Mouse (Mus musculus): ENCODE measurements around the gene Cldn11. TPM values are rescaled to one million over a fixed set of nuclear protein-coding genes. Genes with fewer than 3 reads are reported as not detected.
"Not testable (repeated sequence)": the region's sequence is repeated elsewhere in the genome, so short reads cannot be mapped to it uniquely, and the experiment has no call there.

Cldn11 gene
- total and polyA plus RNA-seq, 2 experiments from 2014 or later = 71.0 to 80.1 TPM

GRCm38 (mm10) chr3:31123098-31123497 lies 26.6 kb upstream of the Cldn11 start:
- ATAC-seq (no peak), DNase-seq (ENCODE audit: low spot score) (no peak)
- no peaks in the 10 kb centered on the region for H3K4me1 ChIP-seq (ENCODE audit: insufficient read depth, low read length)
- no peaks in the 10 kb centered on the region for H3K27me3 ChIP-seq (ENCODE audit: insufficient read depth, low read length)
- no peaks in the 10 kb centered on the region for H3K9me3 ChIP-seq (ENCODE audit: low read length)
- 91% methylated on average over 4 of the region's 4 CpGs for WGBS
- H3K4me3 ChIP-seq (ENCODE audit: low read length) = no peak overlapping the region
- no peak overlapping the region for H3K9ac ChIP-seq (replicated peaks; ENCODE audit: low read length)
- H3K36me3 ChIP-seq (ENCODE audit: insufficient read depth, low read length) = peaks cover 20% of the 10 kb centered on the region
- no peak for TF ChIP-seq CTCF (IDR thresholded peaks at IDR 0.05; ENCODE audit: low read depth)
- no peak overlapping the region for H3K27ac ChIP-seq
- no peak overlapping the region for H3K4me2 ChIP-seq (ENCODE audit: low read depth, low read length)

DNA sequence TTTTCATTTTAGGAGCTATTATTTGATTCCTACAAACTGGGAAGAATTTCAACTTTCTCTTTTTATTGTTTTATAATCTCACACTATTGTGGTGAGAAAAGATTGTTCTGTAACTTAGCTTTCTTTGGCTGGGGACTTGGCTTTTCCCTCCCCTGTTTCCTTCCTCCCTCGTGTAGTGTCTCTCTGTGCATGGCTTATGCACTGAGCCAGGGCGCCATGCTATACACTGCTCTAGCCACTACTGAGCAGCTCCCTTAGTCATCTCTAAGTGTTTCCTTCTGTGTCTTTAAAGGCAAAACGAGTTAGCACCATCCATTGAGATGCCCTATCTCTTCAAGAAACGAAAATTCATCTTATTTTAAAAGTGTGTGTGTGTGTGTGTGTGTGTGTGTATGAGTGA lies 23.4 kb upstream of the Cldn11 start:
- Histone ChIP-seq H3K4me2 (ENCODE audit: low read depth, low read length) (no peak overlapping the region), H3K36me3 (ENCODE audit: insufficient read depth, low read length) (peaks cover 5% of the 10 kb centered on the region; the same call in 1 of the 2 replicates), H3K4me1 (ENCODE audit: insufficient read depth, low read length) (no peaks in the 10 kb centered on the region), H3K27ac (no peak overlapping the region), H3K4me3 (ENCODE audit: low read length) (no peak overlapping the region), H3K27me3 (ENCODE audit: insufficient read depth, low read length) (no peaks in the 10 kb centered on the region), H3K9ac (replicated peaks; ENCODE audit: low read length) (no peak overlapping the region), H3K9me3 (ENCODE audit: low read length) (no peaks in the 10 kb centered on the region)
- TF ChIP-seq CTCF (IDR thresholded peaks at IDR 0.05; ENCODE audit: low read depth) = no peak
- WGBS = 70% methylated on average over 4 of the region's 4 CpGs
- ATAC-seq = no peak
- no peak for DNase-seq (ENCODE audit: low spot score)

GRCm38 (mm10) chr3:31126848-31127247 lies 22.9 kb upstream of the Cldn11 start:
- 88% methylated on average over 3 of the region's 3 CpGs for WGBS
- H3K4me1 ChIP-seq (ENCODE audit: insufficient read depth, low read length) = no peaks in the 10 kb centered on the region
- DNase-seq (ENCODE audit: low spot score) (no peak), ATAC-seq (no peak)
- peaks cover 5% of the 10 kb centered on the region; the same call in 1 of the 2 replicates for H3K36me3 ChIP-seq (ENCODE audit: insufficient read depth, low read length)
- TF ChIP-seq CTCF (IDR thresholded peaks at IDR 0.05; ENCODE audit: low read depth) = no peak
- no peaks in the 10 kb centered on the region for H3K27me3 ChIP-seq (ENCODE audit: insufficient read depth, low read length)
- H3K4me3 ChIP-seq (ENCODE audit: low read length) = no peak overlapping the region
- no peaks in the 10 kb centered on the region for H3K9me3 ChIP-seq (ENCODE audit: low read length)
- H3K4me2 ChIP-seq (ENCODE audit: low read depth, low read length) = no peak overlapping the region
- no peak overlapping the region for H3K27ac ChIP-seq
- H3K9ac ChIP-seq (replicated peaks; ENCODE audit: low read length) = no peak overlapping the region

DNA sequence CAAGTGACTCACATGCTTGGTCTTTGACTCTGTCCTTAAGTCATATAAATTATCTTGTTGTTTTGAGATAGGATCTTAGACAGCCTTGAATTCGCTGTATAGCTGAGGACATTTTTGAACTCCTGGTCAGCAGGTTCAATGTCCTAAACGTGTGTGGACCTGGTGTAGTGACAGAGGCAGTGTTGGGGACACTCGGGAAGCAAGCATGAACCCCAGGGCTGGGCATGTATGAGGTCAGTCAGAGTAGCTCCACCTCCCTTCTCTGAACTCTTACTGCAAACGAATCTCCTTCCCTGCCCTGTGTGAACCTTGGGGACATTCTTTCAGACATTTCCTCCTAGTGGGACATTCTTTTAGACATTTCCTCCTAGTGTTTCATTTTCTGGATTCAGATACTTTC lies 20.0 kb upstream of the Cldn11 start:
- H3K27me3 ChIP-seq (ENCODE audit: insufficient read depth, low read length) = no peaks in the 10 kb centered on the region
- no peak for TF ChIP-seq CTCF (IDR thresholded peaks at IDR 0.05; ENCODE audit: low read depth)
- no peaks in the 10 kb centered on the region for H3K4me1 ChIP-seq (ENCODE audit: insufficient read depth, low read length)
- no peaks in the 10 kb centered on the region for H3K36me3 ChIP-seq (ENCODE audit: insufficient read depth, low read length)
- no peaks in the 10 kb centered on the region for H3K9me3 ChIP-seq (ENCODE audit: low read length)
- 56% methylated on average over 4 of the region's 4 CpGs for WGBS
- no peak overlapping the region for H3K4me3 ChIP-seq (ENCODE audit: low read length)
- DNase-seq (ENCODE audit: low spot score) (no peak), ATAC-seq (no peak)
- no peak overlapping the region for H3K9ac ChIP-seq (replicated peaks; ENCODE audit: low read length)
- no peak overlapping the region for H3K4me2 ChIP-seq (ENCODE audit: low read depth, low read length)
- H3K27ac ChIP-seq = no peak overlapping the region

DNA sequence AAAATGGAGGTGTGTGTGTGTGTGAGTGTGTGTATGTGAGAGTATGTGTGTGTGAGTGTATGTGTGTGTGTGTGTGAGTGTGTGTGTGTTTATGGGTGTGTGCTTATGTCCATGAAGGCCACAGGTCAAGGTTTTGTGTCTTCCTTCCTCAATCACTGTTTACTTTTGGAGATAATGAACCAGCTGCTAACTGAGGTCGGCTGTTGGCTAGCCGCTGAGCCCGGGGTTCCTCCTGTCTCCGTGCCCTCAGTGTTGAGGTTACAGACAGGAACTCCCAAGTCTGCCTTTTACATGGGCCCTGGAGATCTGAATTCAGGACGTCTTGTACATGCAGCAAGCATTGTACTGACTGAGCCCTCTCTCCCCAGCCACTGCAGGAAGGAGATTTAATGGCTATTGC lies 16.1 kb upstream of the Cldn11 start:
- no peak overlapping the region for H3K4me2 ChIP-seq (ENCODE audit: low read depth, low read length)
- H3K4me1 ChIP-seq (ENCODE audit: insufficient read depth, low read length) = no peaks in the 10 kb centered on the region
- H3K36me3 ChIP-seq (ENCODE audit: insufficient read depth, low read length) = no peaks in the 10 kb centered on the region
- H3K4me3 ChIP-seq (ENCODE audit: low read length) = no peak overlapping the region
- H3K27me3 ChIP-seq (ENCODE audit: insufficient read depth, low read length) = no peaks in the 10 kb centered on the region
- H3K27ac ChIP-seq = no peak overlapping the region
- H3K9me3 ChIP-seq (ENCODE audit: low read length) = no peaks in the 10 kb centered on the region
- DNase-seq (ENCODE audit: low spot score) = no peak
- TF ChIP-seq CTCF (IDR thresholded peaks at IDR 0.05; ENCODE audit: low read depth) = no peak
- no peak for ATAC-seq
- no peak overlapping the region for H3K9ac ChIP-seq (replicated peaks; ENCODE audit: low read length)
- WGBS = 60% methylated on average over 5 of the region's 5 CpGs

- Histone ChIP-seq H3K4me3 (ENCODE audit: low read length) (no peak overlapping the region), H3K4me2 (ENCODE audit: low read depth, low read length) (no peak overlapping the region), H3K9ac (replicated peaks; ENCODE audit: low read length) (no peak overlapping the region), H3K4me1 (ENCODE audit: insufficient read depth, low read length) (no peaks in the 10 kb centered on the region), H3K27ac (no peak overlapping the region), H3K9me3 (ENCODE audit: low read length) (no peaks in the 10 kb centered on the region), H3K36me3 (ENCODE audit: insufficient read depth, low read length) (no peaks in the 10 kb centered on the region), H3K27me3 (ENCODE audit: insufficient read depth, low read length) (no peaks in the 10 kb centered on the region)
- no peak for TF ChIP-seq CTCF (IDR thresholded peaks at IDR 0.05; ENCODE audit: low read depth)
- DNase-seq (ENCODE audit: low spot score) = no peak
- WGBS = 83% methylated on average over 8 of the region's 8 CpGs
- no peak for ATAC-seq
Observed at GRCm38 (mm10) chr3:31134246-31134645, 15.5 kb upstream of the Cldn11 start.

DNA sequence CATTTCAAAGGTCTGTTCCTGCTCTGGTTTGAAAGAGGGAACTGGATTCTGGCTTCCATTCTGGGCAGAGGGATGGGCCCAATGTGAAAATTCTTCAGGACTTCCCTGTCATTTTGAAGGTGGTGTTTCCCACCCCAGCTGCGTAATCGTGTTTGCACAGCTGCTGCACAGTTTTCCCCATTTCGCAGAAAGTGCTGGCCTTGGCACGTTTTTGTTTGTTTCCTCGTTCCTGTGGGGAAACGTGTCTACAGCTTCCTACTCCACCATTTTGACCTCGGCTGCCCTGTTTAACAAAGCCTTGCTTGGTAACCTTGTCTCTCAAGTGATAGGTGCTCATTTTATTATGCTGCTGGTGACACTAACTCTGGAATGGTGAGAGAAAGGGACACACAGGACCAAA lies 15.0 kb upstream of the Cldn11 start:
- Histone ChIP-seq H3K4me2 (ENCODE audit: low read depth, low read length) (no peak overlapping the region), H3K9me3 (ENCODE audit: low read length) (no peaks in the 10 kb centered on the region), H3K27me3 (ENCODE audit: insufficient read depth, low read length) (no peaks in the 10 kb centered on the region), H3K4me1 (ENCODE audit: insufficient read depth, low read length) (no peaks in the 10 kb centered on the region), H3K36me3 (ENCODE audit: insufficient read depth, low read length) (no peaks in the 10 kb centered on the region), H3K9ac (replicated peaks; ENCODE audit: low read length) (no peak overlapping the region), H3K4me3 (ENCODE audit: low read length) (no peak overlapping the region), H3K27ac (no peak overlapping the region)
- 72% methylated on average over 7 of the region's 7 CpGs for WGBS
- DNase-seq (ENCODE audit: low spot score) = peak; percentile 8
- ATAC-seq = no peak
- no peak for TF ChIP-seq CTCF (IDR thresholded peaks at IDR 0.05; ENCODE audit: low read depth)

- H3K4me2 ChIP-seq (ENCODE audit: low read depth, low read length); H3K4me3 ChIP-seq (ENCODE audit: low read length); H3K36me3 ChIP-seq (ENCODE audit: insufficient read depth, low read length); ATAC-seq; H3K27ac ChIP-seq; DNase-seq (ENCODE audit: low spot score); H3K9me3 ChIP-seq (ENCODE audit: low read length); H3K27me3 ChIP-seq (ENCODE audit: insufficient read depth, low read length); H3K9ac ChIP-seq (replicated peaks; ENCODE audit: low read length); H3K4me1 ChIP-seq (ENCODE audit: insufficient read depth, low read length): not testable (repeated sequence)
- 70% methylated on average over 4 of the region's 4 CpGs for WGBS
Observed at GRCm38 (mm10) chr3:31136591-31136990, 13.1 kb upstream of the Cldn11 start.

Data from hindbrain, postnatal 0 days (tissue).